In genomic region chr3:152837938-152838337, GRCm38 (mm10) we compare ENCODE assay signal across 25 mouse cellular contexts.
DNase-seq lines count a peak whose midpoint lies in the region; ATAC-seq and TF ChIP-seq lines count a peak whose summit lies in the region.
"Had no signal": no experiment of that assay in that cellular context is flagged by ENCODE, and none has a peak within 500 bp of the region (broad histone marks: within the 10 kb centered on the region; RNA-seq: fewer than 3 reads in every experiment).

No protein-coding gene starts in this region.

- H3K36me3 ChIP-seq in forebrain, embryonic 16.5 days (ENCODE audit: control insufficient read depth, insufficient read depth): no peaks in the 10 kb centered on the region
- no peaks in the 10 kb centered on the region for H3K36me3 ChIP-seq in forebrain, embryonic 13.5 days (ENCODE audit: poor library complexity, severe bottlenecking)
- H3K36me3 ChIP-seq in kidney, embryonic 14.5 days (ENCODE audit: control insufficient read depth, insufficient read depth, low read length): no peaks in the 10 kb centered on the region
- H3K36me3 ChIP-seq: embryonic facial prominence, embryonic 15.5 days; G1E; hindbrain, embryonic 10.5 days; lung, embryonic 15.5 days had no signal

- no peaks in the 10 kb centered on the region for H3K27me3 ChIP-seq in forebrain, embryonic 16.5 days (replicated peaks; ENCODE audit: control insufficient read depth, insufficient read depth, low read length)
- H3K27me3 ChIP-seq in forebrain, embryonic 13.5 days: no peaks in the 10 kb centered on the region
- H3K27me3 ChIP-seq in kidney, embryonic 14.5 days (ENCODE audit: control insufficient read depth, insufficient read depth, low read length): no peaks in the 10 kb centered on the region
- H3K27me3 ChIP-seq: embryonic facial prominence, embryonic 15.5 days; lung, embryonic 15.5 days had no signal

- peaks cover 5% of the 10 kb centered on the region for H3K4me1 ChIP-seq in forebrain, embryonic 16.5 days (replicated peaks; ENCODE audit: control insufficient read depth, insufficient read depth, low read length)
- no peaks in the 10 kb centered on the region for H3K4me1 ChIP-seq in forebrain, embryonic 13.5 days
- no peaks in the 10 kb centered on the region for H3K4me1 ChIP-seq in kidney, embryonic 14.5 days (ENCODE audit: control insufficient read depth, insufficient read depth, low read length)
- H3K4me1 ChIP-seq: embryonic facial prominence, embryonic 15.5 days; hindbrain, embryonic 10.5 days; lung, embryonic 15.5 days had no signal

- H3K4me2 ChIP-seq in forebrain, embryonic 16.5 days (ENCODE audit: low read length): no peak overlapping the region
- H3K4me2 ChIP-seq in forebrain, embryonic 13.5 days: no peak overlapping the region
- no peak overlapping the region for H3K4me2 ChIP-seq in kidney, embryonic 14.5 days (replicated peaks; ENCODE audit: low read depth, low read length)
- H3K4me2 ChIP-seq: embryonic facial prominence, embryonic 15.5 days; lung, embryonic 15.5 days had no signal

- H3K4me3 ChIP-seq in forebrain, embryonic 16.5 days (replicated peaks; ENCODE audit: low read length): no peak overlapping the region
- H3K4me3 ChIP-seq in forebrain, embryonic 13.5 days: no peak overlapping the region
- no peak overlapping the region for H3K4me3 ChIP-seq in kidney, embryonic 14.5 days (ENCODE audit: low read length)
- H3K4me3 ChIP-seq: embryonic facial prominence, embryonic 15.5 days; hindbrain, embryonic 10.5 days; lung, embryonic 15.5 days had no signal

- H3K9ac ChIP-seq in forebrain, embryonic 16.5 days (replicated peaks; ENCODE audit: low read depth, low read length): no peak overlapping the region
- H3K9ac ChIP-seq in forebrain, embryonic 13.5 days: no peak overlapping the region
- H3K9ac ChIP-seq in kidney, embryonic 14.5 days (ENCODE audit: low read depth, low read length): no peak overlapping the region
- H3K9ac ChIP-seq: embryonic facial prominence, embryonic 15.5 days; liver, embryonic 14.5 days; lung, embryonic 15.5 days had no signal

- TF ChIP-seq POLR2A in brain, embryonic 14.5 days (IDR thresholded peaks at IDR 0.05; ENCODE audit: borderline replicate concordance, extremely low read depth, insufficient read depth, insufficient read length, poor library complexity, severe bottlenecking): no peak

- no peak overlapping the region for H3K27ac ChIP-seq in forebrain, embryonic 16.5 days (ENCODE audit: low read length)
- H3K27ac ChIP-seq in forebrain, embryonic 13.5 days: no peak overlapping the region
- no peak overlapping the region for H3K27ac ChIP-seq in kidney, embryonic 14.5 days (ENCODE audit: low read depth, low read length)
- H3K27ac ChIP-seq: embryonic facial prominence, embryonic 15.5 days; hindbrain, embryonic 10.5 days; hindbrain, postnatal 0 days; kidney, postnatal 0 days; liver, embryonic 14.5 days; lung, embryonic 15.5 days had no signal

- DNase-seq in layer of hippocampus, adult 18-20 months (ENCODE audit: low spot score in 2 of 2): peak; percentile 68 to 90
- DNase-seq in layer of hippocampus, postnatal 25 days (ENCODE audit: extremely low spot score in 1 of 2, low spot score in 1 of 2): no peak
- peak; percentile 30 for DNase-seq in brain, embryonic 14.5 days (ENCODE audit: low read depth)
- peak; percentile 56 to 61 for DNase-seq in left cerebral cortex, adult 9 months (ENCODE audit: low spot score in 2 of 2)
- DNase-seq: adrenal gland, postnatal 10 days; cerebellum, adult 11 months; cerebellum, postnatal 14 days; embryo, embryonic 11 days; gastrocnemius, postnatal 25 days; lung, postnatal 4 days; spleen, adult 18-20 months; thymus, postnatal 36 days had no signal

- H3K9me3 ChIP-seq in forebrain, embryonic 16.5 days (ENCODE audit: control insufficient read depth, low read length): no peaks in the 10 kb centered on the region
- H3K9me3 ChIP-seq in forebrain, embryonic 13.5 days (replicated peaks): no peaks in the 10 kb centered on the region
- no peaks in the 10 kb centered on the region; the same call in 1 of the 2 replicates for H3K9me3 ChIP-seq in kidney, embryonic 14.5 days (ENCODE audit: control insufficient read depth, low read length)
- H3K9me3 ChIP-seq: embryonic facial prominence, embryonic 15.5 days; G1E; hindbrain, embryonic 10.5 days; lung, embryonic 15.5 days had no signal

- ATAC-seq in forebrain, embryonic 16.5 days: peak; percentile 49; the same call in 1 of the 2 replicates
- ATAC-seq in forebrain, embryonic 13.5 days: no peak; the same call in 1 of the 2 replicates
- no peak for ATAC-seq in kidney, embryonic 14.5 days (ENCODE audit: low FRiP score, low TSS enrichment)
- ATAC-seq: activated CD4-positive, CD25-positive, alpha-beta regulatory T cell, adult 4 months; hindbrain, postnatal 0 days; intestine, postnatal 0 days; midbrain, embryonic 16.5 days had no signal

- WGBS in forebrain, embryonic 16.5 days: 43% methylated on average over 1 of the region's 1 CpGs
- WGBS in forebrain, embryonic 13.5 days: 64% methylated on average over 1 of the region's 1 CpGs
- 81% methylated on average over 1 of the region's 1 CpGs for WGBS in kidney, embryonic 14.5 days

- no peak for TF ChIP-seq CTCF in brain, embryonic 14.5 days (IDR thresholded peaks at IDR 0.05; ENCODE audit: borderline replicate concordance, extremely low read depth, insufficient read depth, insufficient read length)

Comparison
In these comparisons a context has a peak if more than half of its experiments do, and no peak if none do; other contexts are left out.
1. DNase-seq: peak in layer of hippocampus, adult 18-20 months (2 of 2), brain, embryonic 14.5 days (single experiment) and left cerebral cortex, adult 9 months (2 of 2); none in layer of hippocampus, postnatal 25 days (0 of 2).